Mouse (Mus musculus): ENCODE results near the gene Hemk1.

The Hemk1 gene

GRCm38 (mm10) chr9:107279378-107280321 lies 58.5 kb downstream of the Hemk1 start:
- Histone ChIP-seq H3K27me3 (ENCODE audit: insufficient read depth, low read length) (no peaks in the 10 kb centered on the region), H3K36me3 (ENCODE audit: insufficient read depth, low read length) (peaks cover 37% of the 10 kb centered on the region), H3K4me3 (replicated peaks; ENCODE audit: low read length) (peak overlapping the region; percentile 63), H3K9me3 (ENCODE audit: low read length) (no peaks in the 10 kb centered on the region), H3K4me1 (replicated peaks; ENCODE audit: low read depth, low read length) (peaks cover 87% of the 10 kb centered on the region)
- TF ChIP-seq NANOG (IDR thresholded peaks at IDR 0.05; ENCODE audit: borderline replicate concordance, low read length) (no peak; the same call in 1 of the 2 replicates), POU5F1 (IDR thresholded peaks at IDR 0.05; ENCODE audit: borderline replicate concordance, low read length) (no peak), CTCF (conservative IDR thresholded peaks at IDR 0.05; ENCODE audit: low read length) (no peak)

- Histone ChIP-seq H3K4me1 (replicated peaks; ENCODE audit: low read depth, low read length) (peaks cover 82% of the 10 kb centered on the region), H3K36me3 (ENCODE audit: insufficient read depth, low read length) (peaks cover 35% of the 10 kb centered on the region), H3K4me3 (replicated peaks; ENCODE audit: low read length) (peak overlapping the region; percentile 63), H3K9me3 (ENCODE audit: low read length) (no peaks in the 10 kb centered on the region), H3K27me3 (ENCODE audit: insufficient read depth, low read length) (no peaks in the 10 kb centered on the region)
- TF ChIP-seq NANOG (IDR thresholded peaks at IDR 0.05; ENCODE audit: borderline replicate concordance, low read length), result no peak
- no peak for TF ChIP-seq CTCF (conservative IDR thresholded peaks at IDR 0.05; ENCODE audit: low read length)
Observed at GRCm38 (mm10) chr9:107278527-107279377, 59.4 kb downstream of the Hemk1 start.

- peaks cover 83% of the 10 kb centered on the region for H3K4me1 ChIP-seq (replicated peaks; ENCODE audit: low read depth, low read length)
- no peak for TF ChIP-seq NANOG (IDR thresholded peaks at IDR 0.05; ENCODE audit: borderline replicate concordance, low read length)
- peaks cover 34% of the 10 kb centered on the region for H3K36me3 ChIP-seq (ENCODE audit: insufficient read depth, low read length)
- peak overlapping the region; percentile 63 for H3K4me3 ChIP-seq (replicated peaks; ENCODE audit: low read length)
- no peaks in the 10 kb centered on the region for H3K9me3 ChIP-seq (ENCODE audit: low read length)
- H3K27me3 ChIP-seq (ENCODE audit: insufficient read depth, low read length), result no peaks in the 10 kb centered on the region
Observed at GRCm38 (mm10) chr9:107278126-107278525, 60.0 kb downstream of the Hemk1 start.

GRCm38 (mm10) chr9:107277603-107278002 lies 60.5 kb downstream of the Hemk1 start:
- H3K4me1 ChIP-seq (replicated peaks; ENCODE audit: low read depth, low read length), result peaks cover 82% of the 10 kb centered on the region
- H3K9me3 ChIP-seq (ENCODE audit: low read length), result no peaks in the 10 kb centered on the region
- H3K27me3 ChIP-seq (ENCODE audit: insufficient read depth, low read length), result no peaks in the 10 kb centered on the region
- TF ChIP-seq NANOG (IDR thresholded peaks at IDR 0.05; ENCODE audit: borderline replicate concordance, low read length) (no peak), POU5F1 (IDR thresholded peaks at IDR 0.05; ENCODE audit: borderline replicate concordance, low read length) (no peak), CTCF (conservative IDR thresholded peaks at IDR 0.05; ENCODE audit: low read length) (no peak)
- H3K4me3 ChIP-seq (replicated peaks; ENCODE audit: low read length), result peak overlapping the region; percentile 63; the same call in 1 of the 2 replicates
- H3K36me3 ChIP-seq (ENCODE audit: insufficient read depth, low read length), result peaks cover 34% of the 10 kb centered on the region

Data from E14TG2a.4 (cell line).